Mouse (Mus musculus) c-Kit-positive CD71-positive TER-119-positive erythroid progenitor cells, embryonic 14.5 days (primary cell): ENCODE results near the gene Tmed1.
A peak's percentile ranks its signal among the peaks of the same experiment; 100 is the strongest.
"Not testable (repeated sequence)": the region's sequence is repeated elsewhere in the genome, so short reads cannot be mapped to it uniquely, and the experiment has no call there.

Experiments used
- DNase-seq: peaks from one replicate; pipeline ENCODE4 v3.0.0-alpha.2; 2013; ENCODE audit warnings: low spot score

Gene Tmed1

DNA sequence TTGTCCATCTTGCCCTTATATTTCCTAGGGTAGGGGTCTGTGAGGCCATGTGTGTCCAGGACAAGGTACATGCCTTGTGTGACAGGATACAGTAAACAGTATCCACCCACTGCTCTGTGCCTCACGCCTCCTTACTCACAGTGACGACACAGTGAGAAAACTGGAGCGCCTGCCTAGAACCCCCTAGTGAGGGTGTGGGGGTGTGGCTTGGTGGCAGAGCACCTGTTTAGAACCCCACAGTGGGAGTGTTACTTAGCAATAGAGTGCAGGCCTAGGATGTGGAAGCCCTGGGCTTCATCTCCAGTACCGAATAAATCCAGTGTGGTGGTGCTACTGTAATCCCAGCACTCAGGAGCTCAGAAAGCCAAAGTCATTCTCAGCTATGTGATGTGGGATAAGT is 37.1 kb downstream of the Tmed1 start:
- DNase-seq = no peak

DNA sequence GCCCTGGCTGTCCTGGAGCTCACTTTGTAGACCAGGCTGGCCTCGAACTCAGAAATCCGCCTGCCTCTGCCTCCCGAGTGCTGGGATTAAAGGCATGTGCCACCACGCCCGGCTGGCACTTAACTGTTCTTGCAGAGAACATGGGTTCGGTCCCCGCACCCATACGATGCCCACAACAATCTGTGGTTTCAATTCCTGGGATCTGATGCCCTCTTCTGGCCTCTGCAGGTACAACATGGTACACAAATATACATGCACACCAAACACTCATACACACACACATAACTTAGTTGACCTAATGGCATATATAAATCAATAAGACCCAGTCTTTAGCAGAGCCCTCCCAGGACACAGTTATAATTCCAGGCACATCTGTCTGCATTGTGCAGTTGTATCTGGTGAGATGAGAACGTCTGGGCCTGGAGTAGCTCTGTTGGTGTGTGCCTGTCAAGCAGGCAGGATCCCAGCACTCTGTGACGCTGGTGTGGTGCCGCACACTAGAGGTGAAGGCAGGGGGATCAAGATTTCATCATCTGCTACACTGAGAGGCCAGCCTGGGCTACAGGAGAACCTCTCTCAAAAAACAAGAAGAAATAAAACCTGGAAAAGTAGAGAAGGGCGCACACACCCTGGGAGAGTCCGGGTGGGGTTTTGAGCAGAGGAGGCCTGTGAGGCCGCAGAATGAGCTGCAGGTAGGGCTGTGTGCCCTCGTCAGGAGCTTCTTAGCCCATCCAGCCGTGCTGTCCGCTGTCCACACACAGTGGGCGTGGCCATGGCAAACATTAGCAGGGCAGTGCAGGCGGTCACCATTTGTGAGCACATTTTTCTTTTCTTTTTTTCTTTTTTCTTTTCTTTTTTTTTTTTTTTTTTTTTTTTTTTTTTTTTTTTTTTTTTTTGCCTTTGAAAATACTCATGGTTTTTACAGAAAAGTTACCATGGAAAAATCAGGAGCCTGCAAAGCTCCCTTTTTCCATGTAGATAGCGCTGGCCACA is 40.7 kb downstream of the Tmed1 start:
- DNase-seq = peak; percentile 47

DNA sequence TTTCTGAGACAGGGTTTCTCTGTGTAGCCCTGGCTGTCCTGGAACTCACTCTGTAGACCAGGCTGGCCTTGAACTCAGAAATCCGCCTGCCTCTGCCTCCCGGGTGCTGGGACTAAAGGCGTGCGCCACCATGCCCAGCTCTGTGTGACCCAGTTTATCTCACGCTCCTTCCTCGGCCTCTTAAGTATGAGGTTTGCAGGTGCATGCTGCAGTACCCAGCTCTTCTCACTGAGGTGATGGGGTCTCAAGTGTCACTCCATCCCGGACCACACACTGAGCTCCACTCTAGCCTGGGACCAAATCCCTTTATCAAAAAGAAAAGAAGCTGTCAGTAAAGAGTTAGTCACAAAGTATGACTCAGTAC is 45.5 kb downstream of the Tmed1 start:
- DNase-seq = not testable (repeated sequence)

DNA sequence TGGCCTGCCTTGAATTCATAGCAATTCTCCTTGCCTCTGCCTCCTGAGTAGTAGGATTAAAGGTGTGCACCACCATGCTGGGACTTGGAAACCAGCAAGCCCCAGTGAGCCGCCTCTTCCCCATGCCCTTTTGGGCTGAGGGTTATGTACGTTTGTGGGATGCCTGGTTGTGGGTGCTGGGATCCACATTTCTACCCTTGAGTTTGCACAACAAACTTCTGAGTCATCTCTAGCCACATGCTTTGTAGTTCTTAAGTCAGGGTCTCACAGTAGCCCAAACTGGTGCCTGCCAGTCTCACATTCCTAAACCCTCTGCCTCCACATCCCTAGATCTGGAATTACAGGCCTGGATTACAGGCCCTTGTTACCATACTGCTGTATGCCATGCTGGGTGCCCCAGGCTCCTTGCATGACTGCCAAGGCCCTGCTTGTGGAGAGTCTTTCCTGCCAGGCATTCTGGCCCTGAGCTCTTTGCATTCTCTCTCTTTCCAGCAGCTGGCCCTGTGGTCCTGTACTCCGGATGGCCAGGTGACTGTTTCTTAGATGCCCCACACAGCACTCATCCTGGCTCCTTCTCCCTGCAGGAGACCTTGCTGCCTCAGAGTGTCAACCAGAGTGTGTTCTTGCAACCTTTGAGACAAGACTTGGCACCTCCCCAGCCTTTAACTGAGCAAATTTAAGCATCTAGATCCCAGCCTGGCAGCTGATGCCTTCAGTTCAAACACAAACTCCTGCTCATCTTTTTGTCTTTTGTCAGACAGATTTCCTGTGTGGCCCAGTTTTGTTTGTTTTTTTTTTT is 46.1 kb downstream of the Tmed1 start:
- DNase-seq = no peak

DNA sequence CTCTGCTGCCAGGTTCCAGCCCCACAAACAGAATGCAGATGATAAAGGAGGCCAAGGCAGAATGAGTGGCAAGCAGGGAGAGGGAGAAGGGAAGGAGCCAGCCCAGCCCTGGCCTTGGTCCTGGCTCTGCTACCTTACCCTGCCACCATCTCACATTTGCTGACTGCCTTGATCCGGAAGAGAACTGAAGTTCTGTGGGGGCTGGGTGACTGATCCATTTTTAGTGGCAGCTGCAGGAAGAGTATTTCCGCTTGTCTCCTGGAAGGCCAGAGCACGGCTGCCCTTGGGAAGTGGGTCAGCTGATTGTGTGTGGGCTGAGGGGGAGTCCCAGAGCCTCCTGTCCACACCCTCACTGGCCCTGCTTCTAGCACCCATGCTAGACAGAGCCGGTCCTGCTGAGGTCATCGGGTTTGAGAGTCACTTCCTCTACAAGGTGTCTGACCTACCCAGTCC is 46.9 kb downstream of the Tmed1 start:
- no peak for DNase-seq

DNA sequence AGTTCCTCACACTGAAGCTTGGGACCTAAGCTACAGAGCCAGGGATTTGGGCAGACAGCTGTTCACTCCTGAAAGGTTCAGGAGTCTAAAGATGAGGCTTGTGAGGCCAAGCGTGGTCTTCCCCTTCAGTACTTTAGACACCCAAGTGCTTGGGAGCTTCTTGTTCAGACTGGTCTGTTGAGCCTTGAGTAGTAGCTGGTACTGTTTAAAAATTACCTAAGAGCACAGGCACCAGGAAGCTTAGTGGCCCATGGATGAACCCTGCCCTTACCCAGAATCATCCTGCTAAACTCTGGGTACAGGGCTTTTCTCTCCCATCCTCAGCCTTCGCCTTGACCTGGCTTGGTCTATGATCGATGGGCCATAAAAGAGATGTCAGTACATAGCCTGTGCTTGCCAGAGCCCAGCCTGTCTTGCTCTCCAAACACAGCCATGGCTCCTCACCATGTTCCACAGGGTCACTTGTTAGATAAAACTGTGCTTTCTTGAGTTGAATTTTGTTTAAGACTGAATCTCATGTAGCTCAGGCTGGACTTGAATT is 49.6 kb downstream of the Tmed1 start:
- DNase-seq = no peak

DNA sequence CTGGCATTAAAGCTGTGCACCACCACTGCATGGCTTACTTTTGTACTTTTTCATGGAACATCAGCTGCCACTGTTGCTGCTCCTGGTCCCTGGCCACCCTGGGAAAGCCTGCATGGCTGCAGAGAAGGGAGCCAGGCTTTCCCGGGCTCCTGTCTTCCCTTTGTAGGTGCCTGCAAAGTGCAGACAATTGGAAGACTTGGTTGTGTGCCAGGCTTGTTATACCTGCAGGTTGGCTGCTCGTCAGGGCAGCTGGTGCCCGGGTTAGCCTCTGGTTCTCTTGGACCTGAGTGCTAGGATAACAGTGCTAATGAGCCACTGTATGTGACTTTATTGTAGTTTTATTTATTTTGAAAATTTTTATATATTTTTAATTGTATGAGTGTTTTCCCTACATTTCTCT is 51.2 kb downstream of the Tmed1 start:
- DNase-seq = no peak
